Mouse (Mus musculus) kidney, adult 2 months (tissue): ENCODE data around the gene Tgtp2.
"Not testable (repeated sequence)": the region's sequence is repeated elsewhere in the genome, so short reads cannot be mapped to it uniquely, and the experiment has no call there.

Experiments used
- CTCF ChIP-seq: fragments of 200-500 bp; conservative IDR thresholded peaks from 2 replicates; pipeline ENCODE4 v1.5.1; 2011; ENCODE audit warnings: low read depth, mild to moderate bottlenecking, control low read depth, low read length, moderate library complexity, mixed read lengths; ENCODE audit not compliant: insufficient read depth, insufficient read length
- POLR2A ChIP-seq: fragments of 200-500 bp; IDR thresholded peaks from one replicate; pipeline ENCODE4 v1.6.1; 2011; ENCODE audit warnings: low read depth, low read length, control low read depth

GRCm38 (mm10) chr11:49076001-49076757 is 12.2 kb upstream of the Tgtp2 start, which contains the start of gene Ifi47:
- 0 out of 2 replicates have a peak, but pooled peaks have one; percentile 11 for TF ChIP-seq CTCF
- not testable (repeated sequence) for TF ChIP-seq POLR2A
